Mouse (Mus musculus): ENCODE results near the gene Sertad2.

GRCm38 (mm10) chr11:20533231-20533630 lies 9.8 kb upstream of the Sertad2 start:
- TF ChIP-seq CTCF (conservative IDR thresholded peaks at IDR 0.05; ENCODE audit: insufficient read depth, insufficient read length, low read depth, low read length), result no peak
- TF ChIP-seq POLR2A (IDR thresholded peaks at IDR 0.05; ENCODE audit: low read depth, low read length), result no peak

All from kidney, adult 2 months (tissue).